Mouse (Mus musculus) neural tube, postnatal 0 days (tissue): ENCODE measurements around the gene Nacad. TPM values are rescaled to one million over a fixed set of nuclear protein-coding genes. Genes with fewer than 3 reads are reported as not detected.

Experiments
- polyA plus RNA-seq: library from polyadenylated mRNA; unstranded; fragments of >200 nt; fragmentation: Nextera tagmentation; extraction: Ambion mirVana; gene quantifications from 2 replicates; pipeline ENCODE4 v1.2.1, GENCODE M21; 2015

Gene Nacad
- 54.5 and 57.5 TPM in 2 replicates for polyA plus RNA-seq

DNA sequence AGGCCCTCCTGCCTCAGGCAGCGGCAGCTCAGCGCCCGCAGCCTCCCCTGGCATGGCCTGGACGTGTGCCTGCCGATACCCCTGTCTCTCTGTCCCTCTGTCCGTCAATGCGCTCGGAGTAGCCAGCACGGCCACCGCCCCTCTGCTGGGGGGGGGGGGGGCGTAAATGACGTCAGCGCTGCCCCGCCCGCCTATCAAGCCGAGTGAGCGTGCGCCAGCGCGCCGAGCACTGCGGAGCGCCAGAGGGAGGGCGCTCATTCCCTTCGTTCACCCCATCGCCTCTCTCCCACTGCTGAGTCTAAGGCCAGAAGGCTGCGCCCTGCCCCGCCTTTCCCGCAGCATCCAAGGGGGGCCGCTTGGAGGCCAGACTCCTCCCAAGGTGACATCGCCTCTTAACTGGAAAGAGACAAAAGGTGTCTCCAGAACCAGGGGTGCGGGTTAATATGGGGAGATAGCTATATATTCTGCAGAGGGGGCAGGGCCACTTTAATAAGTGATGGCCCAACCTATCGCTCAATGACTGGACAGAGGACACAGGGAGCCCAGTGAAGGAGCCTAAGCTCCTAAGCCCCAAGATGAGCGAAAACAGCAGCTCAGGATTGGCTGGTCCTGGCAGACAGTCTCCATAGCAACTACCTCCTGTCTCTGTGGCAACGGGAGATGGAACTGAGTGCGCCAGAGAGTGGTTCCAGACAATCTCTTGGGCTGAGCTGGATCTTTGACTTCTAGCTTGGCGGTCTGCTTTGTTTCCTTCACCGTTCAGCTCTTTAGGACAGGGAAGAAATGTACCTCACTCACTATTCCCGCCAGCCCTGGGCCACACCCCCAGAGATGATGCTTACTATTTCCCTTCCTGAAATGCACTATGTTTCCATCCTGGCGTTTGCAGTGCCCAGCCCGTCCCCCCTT is at the start of gene Nacad:
Gene Nacad, minus strand, starts transcription at position 563 of the 909 bp plus-strand sequence.

GRCm38 (mm10) chr11:6638537-6638936 is 32.7 kb upstream of the Nacad start, which contains the start of gene Wap:
Gene Wap, minus strand, starts transcription at chr11:6638637.

DNA sequence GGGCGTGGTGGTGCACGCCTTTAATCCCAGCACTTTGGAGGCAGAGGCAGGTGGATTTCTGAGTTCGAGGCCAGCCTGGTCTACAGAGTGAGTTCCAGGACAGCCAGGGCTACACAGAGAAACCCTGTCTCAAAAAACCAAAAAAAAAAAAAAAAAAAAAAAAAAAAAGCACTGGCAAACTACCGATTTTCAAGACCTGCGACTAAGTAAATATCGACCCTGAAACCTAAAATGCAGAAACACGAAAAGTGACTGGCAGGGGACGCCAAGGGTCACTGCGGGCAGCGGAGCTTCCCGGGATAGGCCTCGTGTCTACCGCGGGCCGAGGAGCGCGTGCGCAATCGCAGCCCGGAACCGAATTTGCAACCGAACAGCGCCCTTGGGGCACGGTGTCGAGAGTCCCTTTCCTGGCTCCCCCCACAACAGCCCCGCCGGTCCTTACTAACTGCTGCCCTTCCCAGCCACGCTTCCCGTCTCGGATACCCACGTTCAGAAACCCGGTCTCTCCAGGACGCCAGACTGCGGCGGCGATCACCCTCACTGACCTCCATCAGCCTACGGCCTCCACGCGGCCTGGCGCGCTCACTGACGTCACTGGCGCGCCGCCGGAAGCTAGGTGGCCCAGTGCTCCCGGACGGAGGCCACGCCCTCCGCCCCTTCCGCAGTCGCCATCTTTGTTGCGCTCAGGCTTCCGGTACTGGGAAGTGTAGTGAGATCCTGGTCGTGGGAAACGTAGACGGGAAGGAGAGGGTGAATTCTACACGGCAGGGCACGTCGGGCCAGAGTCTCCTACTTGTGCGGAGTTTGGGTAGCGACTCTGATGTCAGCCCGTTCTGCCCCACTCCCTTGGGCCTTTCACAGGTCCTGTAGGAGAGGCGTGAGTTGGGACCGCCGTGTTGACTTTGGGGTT is 19.9 kb upstream of the Nacad start, which contains the start of gene Tbrg4:
Gene Tbrg4, minus strand, starts transcription at position 590 of the 910 bp plus-strand sequence.

Other genes starting within 250 kb of the Nacad start
- gene Zmiz2, start 217.0 kb downstream of the Nacad start, polyA plus RNA-seq: 31.1 and 33.3 TPM in 2 replicates
- gene Ppia, start 190.6 kb downstream of the Nacad start, polyA plus RNA-seq: 5,012 and 5,631 TPM in 2 replicates
- gene H2afv, start 161.6 kb downstream of the Nacad start, polyA plus RNA-seq: 149 and 163 TPM in 2 replicates
- gene Purb, start 130.1 kb downstream of the Nacad start, polyA plus RNA-seq: 17.7 and 19.8 TPM in 2 replicates
- gene Myo1g, start 85.1 kb downstream of the Nacad start, polyA plus RNA-seq: 0.29 and 0.31 TPM in 2 replicates
- 77.6 and 87.2 TPM in 2 replicates for gene Ccm2, start 59.2 kb downstream of the Nacad start, polyA plus RNA-seq
- 27.1 and 28.0 TPM in 2 replicates for gene Tbrg4, start 20.0 kb upstream of the Nacad start, polyA plus RNA-seq
- not detected in 2 replicates for gene Wap, start 32.6 kb upstream of the Nacad start, polyA plus RNA-seq
- 29.0 and 30.2 TPM in 2 replicates for gene Ramp3, start 52.5 kb upstream of the Nacad start, polyA plus RNA-seq
- not detected in 2 replicates for gene Gm11983, start 231.6 kb upstream of the Nacad start, polyA plus RNA-seq